Mouse (Mus musculus): ENCODE measurements around the gene Epb41l5.
A peak's percentile ranks its signal among the peaks of the same experiment; 100 is the strongest.

Gene Epb41l5

GRCm38 (mm10) chr1:119596954-119597480, 51.8 kb downstream of the Epb41l5 start:
- no peak for DNase-seq (ENCODE audit: low spot score in 2 of 2)

GRCm38 (mm10) chr1:119590041-119590440, 58.8 kb downstream of the Epb41l5 start:
- peak; percentile 55 to 81 for DNase-seq (ENCODE audit: low spot score in 2 of 2)

- DNase-seq (ENCODE audit: low spot score in 2 of 2) = no peak
Observed at GRCm38 (mm10) chr1:119584974-119585373, 63.8 kb downstream of the Epb41l5 start.

- no peak for DNase-seq (ENCODE audit: low spot score in 2 of 2)
Observed at GRCm38 (mm10) chr1:119570134-119570533, 78.7 kb downstream of the Epb41l5 start.

GRCm38 (mm10) chr1:119565531-119565930, 83.3 kb downstream of the Epb41l5 start:
- DNase-seq (ENCODE audit: low spot score in 2 of 2) = no peak

- DNase-seq (ENCODE audit: low spot score in 2 of 2) = peak; percentile 21 to 32
Observed at GRCm38 (mm10) chr1:119557641-119558395, 91.0 kb downstream of the Epb41l5 start.

GRCm38 (mm10) chr1:119555651-119556050, 93.1 kb downstream of the Epb41l5 start:
- DNase-seq (ENCODE audit: low spot score in 2 of 2) = peak; percentile 7 to 57

- DNase-seq (ENCODE audit: low spot score in 2 of 2) = no peak
Observed at GRCm38 (mm10) chr1:119551651-119552050, 97.1 kb downstream of the Epb41l5 start.

GRCm38 (mm10) chr1:119550064-119550463, 98.7 kb downstream of the Epb41l5 start:
- DNase-seq (ENCODE audit: low spot score in 2 of 2) = no peak

- no peak for DNase-seq (ENCODE audit: low spot score in 2 of 2)
Observed at GRCm38 (mm10) chr1:119549327-119549689, 99.5 kb downstream of the Epb41l5 start.

GRCm38 (mm10) chr1:119548668-119549326, 100.0 kb downstream of the Epb41l5 start:
- peak in 1 of 2 experiments; percentile 51 for DNase-seq (ENCODE audit: low spot score in 2 of 2)

- no peak for DNase-seq (ENCODE audit: low spot score in 2 of 2)
Observed at GRCm38 (mm10) chr1:119546490-119546889, 102.3 kb downstream of the Epb41l5 start.

- no peak for DNase-seq (ENCODE audit: low spot score in 2 of 2)
Observed at GRCm38 (mm10) chr1:119545671-119546070, 103.1 kb downstream of the Epb41l5 start.

- no peak for DNase-seq (ENCODE audit: low spot score in 2 of 2)
Observed at GRCm38 (mm10) chr1:119545164-119545563, 103.6 kb downstream of the Epb41l5 start.

- no peak for DNase-seq (ENCODE audit: low spot score in 2 of 2)
Observed at GRCm38 (mm10) chr1:119544611-119545155, 104.1 kb downstream of the Epb41l5 start.

GRCm38 (mm10) chr1:119543316-119543715, 105.5 kb downstream of the Epb41l5 start:
- DNase-seq (ENCODE audit: low spot score in 2 of 2) = no peak

- DNase-seq (ENCODE audit: low spot score in 2 of 2) = no peak
Observed at GRCm38 (mm10) chr1:119541570-119541969, 107.2 kb downstream of the Epb41l5 start.

GRCm38 (mm10) chr1:119540836-119541557, 107.8 kb downstream of the Epb41l5 start:
- no peak for DNase-seq (ENCODE audit: low spot score in 2 of 2)

GRCm38 (mm10) chr1:119539252-119539651, 109.5 kb downstream of the Epb41l5 start:
- DNase-seq (ENCODE audit: low spot score in 2 of 2) = no peak

- no peak for DNase-seq (ENCODE audit: low spot score in 2 of 2)
Observed at GRCm38 (mm10) chr1:119537651-119538050, 111.1 kb downstream of the Epb41l5 start.

GRCm38 (mm10) chr1:119536122-119536521, 112.7 kb downstream of the Epb41l5 start:
- no peak for DNase-seq (ENCODE audit: low spot score in 2 of 2)

- DNase-seq (ENCODE audit: low spot score in 2 of 2) = no peak
Observed at GRCm38 (mm10) chr1:119534341-119534740, 114.5 kb downstream of the Epb41l5 start.

Data from heart, adult 9 months (tissue).